Mouse (Mus musculus): ENCODE measurements around the gene Atf7.

The Atf7 gene

DNA sequence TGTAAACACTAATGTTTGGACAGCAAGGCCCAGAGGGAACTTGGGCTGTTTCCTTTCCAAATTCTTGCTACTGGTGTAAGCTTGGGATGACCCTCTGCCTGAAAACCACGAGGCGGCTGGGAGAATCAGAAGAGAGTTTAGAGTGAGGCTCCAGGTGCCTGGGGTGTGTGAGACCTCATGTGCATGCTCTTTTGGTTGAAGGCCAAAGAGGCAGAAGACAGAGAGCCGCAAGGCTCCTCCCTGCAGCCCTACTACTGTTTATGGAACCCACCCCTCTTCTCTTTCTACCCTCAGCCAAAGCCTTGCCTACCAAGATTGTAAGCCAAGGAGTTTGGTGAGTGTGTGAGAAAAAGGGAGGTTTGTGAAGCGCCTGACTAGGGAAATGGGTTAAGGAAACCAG is 109.5 kb downstream of the Atf7 start:
- DNase-seq (ENCODE audit: low spot score), result no peak

DNA sequence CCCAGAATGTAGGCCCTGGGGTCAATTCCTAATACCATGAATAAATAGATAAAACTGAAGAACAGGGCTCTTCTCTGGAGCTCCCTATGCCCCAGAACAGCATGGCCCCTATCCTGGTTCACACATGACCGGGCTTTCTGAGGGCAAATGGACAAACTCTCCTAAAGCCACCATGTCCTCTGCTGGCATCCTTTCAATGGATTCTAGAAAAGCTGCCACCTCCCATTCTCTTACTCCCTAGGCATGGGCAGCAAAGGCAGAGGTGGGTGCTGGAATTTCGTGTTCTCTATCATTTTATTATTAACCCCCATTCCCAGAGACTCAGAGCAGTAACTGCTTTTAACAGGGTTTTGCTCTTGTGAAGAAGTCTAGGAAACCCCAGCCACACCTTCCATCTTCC is 110.0 kb downstream of the Atf7 start:
- DNase-seq (ENCODE audit: low spot score), result no peak

DNA sequence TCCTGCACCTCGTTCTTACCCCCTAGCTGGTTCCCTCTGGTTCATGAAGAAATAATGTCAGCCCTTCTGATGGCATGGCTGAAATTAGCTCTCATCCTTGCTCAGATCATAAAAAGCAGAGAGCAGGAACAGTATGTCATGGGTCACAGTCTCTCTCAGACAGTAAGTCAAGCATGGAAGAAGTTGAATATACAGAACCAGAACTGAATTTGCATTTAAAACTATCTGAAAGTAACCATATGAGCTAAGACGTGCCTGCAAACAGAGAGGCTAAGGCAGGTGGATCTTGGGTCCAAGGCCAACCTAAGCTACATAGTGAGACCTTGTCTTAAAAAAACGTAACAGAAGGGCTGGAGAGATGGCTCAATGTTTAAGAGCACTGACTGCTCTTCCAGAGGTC is 112.3 kb downstream of the Atf7 start:
- DNase-seq (ENCODE audit: low spot score), result no peak

DNA sequence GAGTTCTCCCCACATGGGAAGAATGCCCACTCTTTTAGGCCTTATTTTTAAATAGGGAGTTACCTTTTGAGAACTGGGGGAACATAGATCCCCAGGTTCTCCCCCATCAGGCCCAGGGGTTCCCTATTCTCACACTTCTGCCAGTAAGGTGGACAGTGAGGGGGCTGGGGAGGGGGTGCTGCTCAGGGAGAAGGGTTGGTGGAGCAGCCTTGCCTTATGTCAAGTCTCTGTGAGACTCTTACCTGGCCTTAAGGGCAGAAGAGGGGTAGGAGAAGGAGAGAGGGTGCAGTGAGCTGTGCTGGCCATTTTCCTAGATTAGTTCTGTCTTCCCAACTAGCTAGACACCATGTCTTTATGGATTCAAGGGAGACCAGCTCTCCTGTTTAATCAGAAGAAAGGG is 112.8 kb downstream of the Atf7 start:
- no peak for DNase-seq (ENCODE audit: low spot score)

DNA sequence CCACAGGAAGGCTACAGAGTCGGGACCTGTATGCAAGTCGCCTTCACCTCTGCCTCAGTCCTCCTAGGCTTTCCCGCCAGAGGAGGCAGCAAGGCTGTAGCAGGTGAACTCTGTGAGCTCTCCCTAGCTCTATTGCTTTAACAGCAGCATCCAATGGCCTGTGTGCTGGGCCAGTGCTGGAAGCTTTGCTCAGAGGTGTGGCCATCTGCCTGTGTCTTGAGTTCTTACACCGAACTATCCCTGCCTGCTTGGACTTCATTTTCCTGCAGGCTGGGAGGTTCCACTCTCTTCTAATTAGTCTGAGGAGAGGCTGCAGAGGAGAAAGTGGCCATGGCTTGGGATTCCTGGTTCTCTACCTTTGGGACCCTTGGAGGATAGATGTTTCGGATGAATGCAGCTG is 113.3 kb downstream of the Atf7 start:
- DNase-seq (ENCODE audit: low spot score), result no peak

DNA sequence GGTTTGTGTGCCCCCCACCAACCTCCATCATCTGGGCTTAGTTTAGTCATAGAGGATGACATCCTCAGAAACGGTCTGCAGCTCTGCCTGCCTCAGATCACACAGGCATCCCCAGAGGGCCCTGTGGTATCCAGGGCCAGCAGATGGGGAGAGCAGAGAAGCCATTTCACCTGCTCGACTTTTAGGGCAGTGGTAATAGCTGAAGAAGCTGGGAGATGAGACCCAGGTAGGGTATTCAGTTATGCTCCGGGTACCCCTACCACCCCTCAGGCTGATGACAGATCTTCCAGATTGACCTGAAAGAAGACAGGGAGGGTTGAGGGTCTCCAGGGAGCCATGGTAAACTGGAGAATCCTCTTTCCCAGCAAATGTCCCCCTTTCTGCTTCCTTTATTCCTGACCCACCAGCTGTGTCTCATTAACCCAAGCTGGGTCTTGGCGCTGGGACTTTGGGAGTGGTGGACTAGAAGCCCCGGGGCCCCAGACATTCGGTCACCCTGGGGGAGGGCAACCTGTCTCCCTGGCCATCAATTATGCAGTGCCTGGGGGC is 113.9 kb downstream of the Atf7 start:
- DNase-seq (ENCODE audit: low spot score), result no peak

DNA sequence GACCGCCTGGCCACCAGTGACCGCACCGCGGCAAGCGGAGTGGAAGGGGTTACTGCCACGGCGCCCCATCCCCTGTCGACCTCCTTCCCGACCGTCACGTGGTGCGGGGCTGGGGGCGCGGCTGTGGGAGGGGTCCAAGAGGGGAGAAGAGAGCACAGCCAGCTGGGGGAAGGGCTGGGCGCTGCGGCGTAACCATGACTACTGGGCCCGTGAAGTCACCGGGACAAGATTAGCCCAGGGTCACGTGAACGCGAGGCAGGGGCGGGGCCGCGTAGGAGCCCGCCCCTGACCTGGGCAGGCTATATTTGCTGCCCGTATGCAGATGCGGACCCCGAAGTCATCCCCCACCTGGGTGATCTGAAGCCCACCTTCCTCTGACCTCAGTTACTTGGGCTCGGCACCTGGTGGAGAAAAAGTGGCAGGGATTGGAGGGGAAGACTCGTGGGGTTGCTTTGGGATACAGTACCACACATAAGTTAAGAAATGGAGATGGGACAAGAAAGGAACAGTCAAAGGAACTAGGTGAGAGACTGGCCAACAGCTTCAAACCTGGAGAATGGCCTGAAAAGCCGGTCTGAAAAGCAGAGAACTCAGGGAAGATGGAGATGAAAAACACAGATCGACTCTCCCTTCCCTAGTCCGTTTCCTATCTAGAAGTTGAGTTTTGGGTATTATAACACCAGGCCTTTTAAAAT is 114.5 kb downstream of the Atf7 start:
- peak; percentile 71 for DNase-seq (ENCODE audit: low spot score)

DNA sequence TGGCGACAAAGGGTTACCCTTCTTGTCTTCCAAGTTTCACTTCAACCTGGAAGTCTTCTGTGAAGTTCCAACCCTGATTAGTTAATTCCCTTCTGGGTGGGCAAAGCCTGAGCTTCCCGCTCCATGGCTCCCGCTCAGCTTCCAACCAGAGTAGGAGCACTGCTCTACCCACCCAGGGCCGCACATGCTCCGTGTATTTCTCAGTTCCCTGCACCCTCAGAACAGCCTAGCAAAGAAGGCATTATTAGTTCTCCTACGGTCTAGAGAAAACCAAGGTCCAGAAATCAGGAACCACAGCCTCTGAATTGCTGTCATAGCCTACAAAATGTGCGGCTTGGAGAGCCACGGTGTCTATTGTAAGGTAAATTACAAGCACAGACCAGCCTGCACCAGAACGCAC is 115.2 kb downstream of the Atf7 start:
- DNase-seq (ENCODE audit: low spot score), result no peak

DNA sequence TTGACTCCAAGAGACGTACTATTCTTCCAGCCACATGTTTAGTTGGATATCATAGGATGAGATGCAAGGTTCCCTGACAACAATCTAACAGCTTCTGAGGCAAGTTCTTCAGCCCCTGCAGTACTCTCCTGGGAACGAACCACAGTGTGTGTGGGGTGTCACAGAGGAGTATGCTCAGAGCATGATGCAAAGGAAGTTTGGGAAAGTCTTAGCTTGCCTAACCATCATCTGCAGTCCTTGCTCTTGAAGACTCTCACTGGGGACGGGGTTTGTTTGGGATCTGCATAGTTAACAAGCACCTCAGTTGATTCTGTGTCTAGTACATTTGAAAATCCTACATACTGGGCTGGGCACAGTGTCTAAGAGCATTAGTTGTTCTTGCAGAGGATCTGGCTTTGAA is 116.9 kb downstream of the Atf7 start:
- no peak for DNase-seq (ENCODE audit: low spot score)

DNA sequence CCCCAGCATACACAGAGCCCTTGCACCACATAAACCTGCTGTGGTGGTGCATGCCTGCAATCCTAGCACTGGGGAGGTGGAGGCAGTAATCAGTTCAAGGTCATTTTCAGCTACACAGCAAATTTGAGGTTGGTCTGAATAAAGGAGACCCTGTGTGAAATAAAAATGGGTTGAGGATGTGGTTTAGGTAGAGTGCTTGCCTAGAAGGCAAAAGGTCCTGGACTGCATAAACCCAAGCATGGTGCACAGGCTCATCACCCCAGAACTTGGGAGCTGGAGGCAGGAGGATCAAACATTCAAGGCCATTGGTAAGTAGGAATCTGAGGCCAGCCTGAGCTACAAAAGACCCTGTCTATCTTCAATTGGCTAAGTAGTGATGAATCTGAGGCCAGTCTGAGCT is 117.7 kb downstream of the Atf7 start:
- no peak for DNase-seq (ENCODE audit: low spot score)

DNA sequence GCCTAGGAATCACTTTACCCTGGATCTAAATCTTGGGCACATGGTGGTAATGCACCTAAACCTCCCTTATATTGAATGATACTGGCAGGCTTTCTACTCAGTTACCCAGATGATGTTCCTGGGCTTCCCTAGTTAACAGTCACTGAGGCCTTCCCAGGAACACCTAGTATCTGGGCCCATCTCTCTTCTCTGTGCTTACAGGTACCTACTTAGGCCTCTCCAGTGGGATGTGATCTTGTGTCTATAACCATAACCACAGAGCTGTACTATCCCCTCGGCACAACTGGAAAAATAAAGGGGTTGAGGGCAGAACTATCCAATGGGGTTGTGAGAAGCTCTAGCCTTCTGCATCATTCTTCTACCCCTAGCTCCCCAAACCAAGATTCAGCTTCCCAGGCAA is 118.4 kb downstream of the Atf7 start:
- DNase-seq (ENCODE audit: low spot score), result no peak

DNA sequence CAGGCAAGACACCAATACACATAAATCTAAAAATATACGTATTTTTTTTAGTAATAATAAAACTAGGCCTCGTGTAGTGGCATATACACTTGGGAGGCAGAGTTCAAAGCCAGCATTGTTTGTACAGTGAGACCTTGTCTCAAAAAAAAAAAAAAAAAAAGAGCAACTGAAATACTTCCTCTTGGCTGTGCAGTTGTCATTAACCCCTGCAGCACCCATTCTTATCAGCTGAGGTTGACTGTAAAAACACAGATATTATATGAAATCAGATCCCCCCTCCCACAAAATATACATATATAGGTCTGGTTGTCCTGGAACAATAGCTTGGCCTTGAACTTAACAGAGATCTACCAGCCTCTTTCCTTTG is 118.8 kb downstream of the Atf7 start:
- DNase-seq (ENCODE audit: low spot score), result no peak

DNA sequence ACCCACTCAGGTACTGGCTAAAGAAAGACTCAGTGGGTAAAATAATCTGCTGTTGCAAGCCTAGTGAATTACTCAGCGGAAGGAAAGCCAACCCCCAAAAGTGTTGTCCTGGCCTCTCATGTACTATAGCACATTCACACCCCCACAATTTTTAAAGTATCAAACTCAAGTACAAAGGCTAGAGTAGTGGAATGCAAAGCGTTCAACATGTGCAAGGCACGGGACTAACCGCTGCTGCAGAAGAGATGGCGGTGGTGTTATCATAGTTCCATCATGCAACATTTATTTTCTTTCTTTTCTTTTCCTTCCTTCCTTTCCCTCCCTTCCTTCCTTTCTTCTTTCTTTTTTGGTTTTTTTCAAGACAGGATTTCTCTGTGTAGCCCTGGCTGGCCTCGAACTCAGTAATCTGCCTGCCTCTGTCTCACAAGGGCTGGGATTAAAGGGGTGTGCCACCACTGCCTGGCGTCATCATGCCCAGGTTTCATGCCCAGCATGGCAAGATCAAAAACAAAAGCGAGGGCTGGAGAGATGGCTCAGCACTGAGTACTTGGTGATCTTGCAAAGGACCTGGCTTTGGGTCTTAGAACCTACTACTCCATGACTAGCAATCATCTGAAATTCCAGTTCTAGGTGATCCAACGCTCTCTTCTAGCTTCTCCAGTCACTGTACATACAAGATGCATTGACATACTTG is 119.3 kb downstream of the Atf7 start:
- no peak for DNase-seq (ENCODE audit: low spot score)

DNA sequence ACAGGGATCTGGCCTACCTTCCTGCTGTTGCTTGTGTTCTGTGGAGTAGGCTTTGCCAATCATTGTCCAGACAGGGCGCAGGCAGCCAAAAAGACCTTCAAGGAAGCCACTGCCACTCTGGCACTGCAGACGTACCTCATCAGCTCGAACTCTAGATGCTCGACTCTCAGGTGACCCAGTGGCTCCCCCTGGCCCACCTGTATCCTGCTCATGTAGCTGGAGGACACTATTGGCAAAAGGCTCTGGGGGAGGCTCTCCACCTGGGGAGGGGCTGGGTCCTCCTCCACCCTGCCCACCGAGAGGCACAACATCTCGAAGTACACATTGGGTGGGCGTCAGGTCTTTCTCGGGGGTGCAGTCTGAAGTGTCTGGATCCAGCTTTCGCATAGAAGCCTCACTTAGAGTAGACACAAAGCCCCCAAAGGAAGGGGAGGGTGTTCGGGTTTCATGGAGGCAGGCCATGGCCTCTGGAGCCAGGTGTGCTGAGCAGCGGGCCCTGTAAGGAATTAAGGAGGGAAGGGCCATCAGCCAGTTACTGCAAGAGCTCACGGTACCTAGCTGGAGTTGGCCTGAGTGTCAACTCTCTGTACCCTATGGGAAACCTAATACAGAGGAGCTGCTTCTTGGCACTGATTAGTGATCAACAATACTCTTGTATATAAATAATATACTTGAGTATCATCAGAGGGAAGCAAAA is 120.0 kb downstream of the Atf7 start:
- no peak for DNase-seq (ENCODE audit: low spot score)

DNA sequence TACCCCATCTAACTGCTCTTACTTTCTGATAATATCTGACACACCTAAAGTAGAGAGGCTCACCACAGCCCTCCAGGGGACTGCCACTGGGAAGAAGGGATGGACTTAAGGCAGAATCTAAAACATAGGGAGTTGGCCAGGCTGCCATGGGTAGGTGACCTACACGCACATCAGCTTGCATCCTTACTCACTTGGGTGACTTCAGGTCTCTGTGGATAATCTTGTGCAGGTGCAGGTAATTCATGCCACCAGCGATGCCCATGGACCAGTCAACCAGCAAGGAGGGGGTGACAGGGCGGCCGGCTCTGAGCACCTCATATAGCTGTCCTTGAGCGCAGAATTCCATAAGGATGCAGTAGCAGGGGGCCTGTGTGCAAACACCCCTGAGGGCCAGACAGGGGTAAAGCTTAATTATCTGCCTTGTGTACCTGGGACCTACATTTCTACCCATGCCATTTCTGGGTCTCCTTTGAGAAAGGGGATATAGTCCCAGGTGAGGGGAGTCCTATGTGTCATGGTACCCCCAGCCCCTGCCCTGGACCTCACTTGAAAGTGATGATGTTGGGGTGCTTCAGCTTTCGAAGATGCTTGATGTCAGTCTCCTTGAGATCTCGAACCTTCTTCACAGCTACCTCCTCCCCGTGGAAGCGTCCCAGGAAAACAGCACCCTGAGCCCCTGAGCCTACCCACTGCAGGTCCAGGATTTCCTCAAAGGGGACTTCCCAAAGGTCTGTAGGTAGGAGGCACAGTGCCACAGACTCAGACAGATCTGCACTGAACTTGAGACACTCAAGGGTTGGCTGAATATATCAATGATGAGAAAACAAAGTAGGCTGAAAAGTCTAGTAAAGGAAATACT is 121.1 kb downstream of the Atf7 start:
- DNase-seq (ENCODE audit: low spot score), result no peak

DNA sequence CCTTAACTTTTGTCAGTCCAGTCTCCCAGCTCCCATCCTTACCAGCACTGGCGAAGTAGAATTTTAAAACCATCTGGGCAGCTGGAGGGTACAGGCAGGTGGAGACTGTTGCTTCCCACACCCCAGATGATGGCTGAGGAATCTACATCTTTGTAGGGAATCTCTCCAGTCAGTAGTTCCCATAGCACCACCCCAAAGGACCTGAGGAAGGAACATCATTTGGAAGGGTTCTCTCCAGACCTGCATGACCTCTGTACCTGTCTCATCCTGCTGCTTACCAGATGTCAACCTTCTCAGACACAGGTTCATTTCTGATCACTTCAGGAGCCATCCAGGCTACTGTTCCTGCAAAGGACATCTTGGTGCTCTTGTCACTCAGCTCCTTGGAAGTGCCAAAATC is 121.8 kb downstream of the Atf7 start, which contains the start of gene Gm10337:
Gene Gm10337 (plus strand): TSS at position 276 of the 400 bp plus-strand sequence.
- DNase-seq (ENCODE audit: low spot score), result no peak

DNA sequence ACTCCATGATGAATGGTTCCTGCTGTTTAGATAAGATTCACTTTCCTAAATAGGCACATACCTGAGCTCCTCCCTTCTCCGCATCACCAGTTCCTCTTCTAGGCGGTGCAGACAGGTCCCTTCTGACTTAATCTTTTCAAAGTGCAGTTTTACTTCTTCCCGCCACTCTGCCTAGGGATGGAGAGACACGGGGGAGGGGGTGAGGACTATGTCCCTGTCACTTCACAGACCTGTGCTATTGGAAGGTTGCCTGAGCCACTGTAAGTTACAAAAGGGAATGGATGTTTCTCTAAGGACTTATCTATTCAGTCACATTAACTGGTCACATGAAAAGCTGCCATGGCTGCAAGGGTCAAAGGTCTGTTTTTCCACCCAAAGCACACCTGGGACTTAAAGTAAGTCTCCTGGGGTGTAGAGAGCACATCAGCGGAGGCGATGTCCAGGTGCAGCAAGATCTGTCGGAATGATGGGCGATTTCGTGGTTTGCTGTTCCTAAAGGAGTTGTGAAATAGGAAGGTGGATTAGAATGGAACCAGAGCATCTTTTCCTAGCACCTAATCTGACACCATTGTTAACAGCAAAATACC is 122.9 kb downstream of the Atf7 start:
- no peak for DNase-seq (ENCODE audit: low spot score)

DNA sequence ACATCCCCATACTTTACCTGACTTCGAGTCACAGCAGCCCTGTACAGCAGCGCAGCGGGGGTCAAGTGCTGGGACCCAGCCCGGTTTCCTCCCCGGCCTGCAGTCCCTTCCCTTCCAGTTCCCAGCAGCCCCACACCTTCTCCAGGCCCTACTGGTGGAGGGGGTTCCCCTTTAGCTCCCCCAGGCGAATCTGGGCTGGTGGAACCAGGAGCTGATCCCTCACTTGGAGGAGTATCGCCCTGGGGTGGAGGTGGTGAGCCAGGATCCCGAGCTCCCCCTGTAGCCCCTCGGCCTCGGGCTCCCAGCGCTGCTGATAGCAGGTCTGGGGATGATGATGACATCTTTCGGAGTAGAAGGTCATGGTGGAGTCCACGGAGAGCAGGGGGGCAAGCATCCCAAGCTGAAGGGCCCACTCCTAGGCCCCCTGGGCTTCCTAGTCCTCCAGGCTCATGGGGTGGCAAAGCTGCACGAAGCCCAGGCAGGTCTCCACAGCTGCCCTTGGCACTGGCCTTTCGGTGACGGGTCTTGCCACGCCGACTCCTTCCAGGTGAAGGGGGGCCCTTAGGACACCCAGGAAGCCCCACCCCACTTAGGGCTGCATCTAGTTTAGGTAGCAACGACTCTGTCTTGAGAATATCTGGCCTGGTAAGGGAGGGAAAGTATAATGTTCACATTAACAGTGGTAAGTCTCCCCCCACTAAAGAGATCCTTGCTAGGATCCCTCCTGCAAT is 124.0 kb downstream of the Atf7 start:
- DNase-seq (ENCODE audit: low spot score), result no peak

DNA sequence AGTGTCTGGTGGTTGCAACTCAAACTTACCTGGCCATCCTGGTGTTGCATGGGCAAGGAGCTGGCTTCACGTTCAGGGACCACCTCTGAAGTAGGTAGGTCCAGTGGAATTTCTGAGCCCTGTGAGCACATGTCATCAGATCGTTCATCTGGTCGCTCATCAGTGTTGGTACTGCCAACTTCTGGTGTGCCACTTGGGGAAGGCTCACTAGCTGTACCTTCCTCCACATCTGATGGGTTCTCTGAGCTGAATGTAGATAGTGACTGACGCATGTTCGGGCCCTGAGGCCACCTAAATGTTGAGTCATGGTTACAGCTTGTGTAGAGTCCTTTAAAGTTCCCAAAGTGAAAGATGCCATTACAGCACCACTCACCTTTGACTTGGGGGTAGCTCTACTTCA is 124.8 kb downstream of the Atf7 start:
- no peak for DNase-seq (ENCODE audit: low spot score)

DNA sequence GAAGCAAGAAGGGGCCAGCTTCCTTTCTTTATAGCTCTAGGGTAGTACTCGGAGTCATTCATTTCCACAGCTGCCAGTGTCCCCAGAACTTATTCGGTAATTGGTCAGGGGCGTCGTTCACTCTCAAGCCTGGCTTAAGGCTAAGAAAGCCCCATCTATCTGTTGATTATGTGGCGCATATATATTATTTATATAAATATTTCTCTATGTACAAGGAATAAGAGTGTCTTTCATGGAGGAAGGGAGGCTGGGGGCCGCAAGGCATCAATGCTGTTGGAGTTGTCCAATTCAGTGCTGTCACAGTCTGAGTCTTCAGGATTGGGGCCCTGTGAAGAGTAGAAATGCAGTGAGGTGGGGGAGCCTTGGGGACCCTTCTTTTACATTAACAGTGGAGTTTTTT is 125.4 kb downstream of the Atf7 start:
- no peak for DNase-seq (ENCODE audit: low spot score)

DNA sequence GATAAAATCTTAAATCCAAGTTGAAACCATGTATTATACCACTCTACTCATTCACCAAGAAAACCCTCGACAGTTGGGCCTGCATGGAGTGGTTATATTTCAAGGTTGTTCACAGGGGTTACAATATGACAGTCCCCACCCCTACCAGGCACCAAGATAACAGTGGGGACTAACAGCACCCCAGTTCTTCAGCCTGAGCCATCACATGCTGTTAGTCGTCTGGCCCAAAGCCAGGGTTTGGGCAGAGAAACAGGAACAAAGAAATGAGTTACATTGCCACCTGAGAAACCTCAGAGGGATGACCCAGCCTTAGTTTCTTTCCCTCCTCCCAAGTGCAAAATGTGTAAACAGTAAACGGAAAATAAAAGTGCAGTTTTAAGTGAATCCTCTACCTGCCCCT is 125.9 kb downstream of the Atf7 start:
- DNase-seq (ENCODE audit: low spot score), result no peak

Data from ovary, postnatal 10 days (tissue).